Comparison of ENCODE assay signal across 8 mouse cellular contexts in the genomic region with DNA sequence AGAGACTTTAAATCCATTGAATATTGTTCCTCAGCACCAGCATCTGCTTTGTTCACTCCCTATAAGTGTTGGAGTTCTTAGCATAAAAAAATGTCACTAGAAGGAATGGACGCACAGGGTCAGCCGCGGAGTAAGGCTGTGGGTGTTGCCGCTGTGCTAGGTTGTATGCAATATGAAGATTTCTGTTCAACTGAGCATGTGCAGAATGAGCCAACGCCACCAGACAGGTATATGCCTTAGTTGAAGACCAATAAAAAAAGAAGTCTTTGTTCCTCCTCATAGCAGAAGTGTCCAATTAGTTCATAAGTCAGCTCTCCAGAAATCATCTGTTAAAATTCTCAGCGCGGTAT. TPM values are rescaled to one million over a fixed set of nuclear protein-coding genes. Genes with fewer than 3 reads are reported as not detected.
A peak's percentile ranks its signal among the peaks of the same experiment; 100 is the strongest.
DNase-seq lines count a peak whose midpoint lies in the region; ATAC-seq and TF ChIP-seq lines count a peak whose summit lies in the region.

No protein-coding gene starts in this region.

- TF ChIP-seq CTCF in C2C12 (IDR thresholded peaks at IDR 0.05; ENCODE audit: control insufficient read depth, insufficient read depth, insufficient read length): no peak
- no peak for TF ChIP-seq CTCF in cortical plate, adult 2 months (IDR thresholded peaks at IDR 0.05; ENCODE audit: extremely low read depth, insufficient read depth, low read length)
- no peak for TF ChIP-seq CTCF in heart, postnatal 0 days (IDR thresholded peaks at IDR 0.05; ENCODE audit: low read depth)

- peak overlapping the region; percentile 22 for H3K4me3 ChIP-seq in C2C12 (ENCODE audit: insufficient read depth, poor library complexity, severe bottlenecking)
- peak overlapping the region; percentile 100 for H3K4me3 ChIP-seq in cortical plate, adult 2 months (ENCODE audit: insufficient read depth, low read length)
- peak overlapping the region; percentile 70 for H3K4me3 ChIP-seq in heart, postnatal 0 days (ENCODE audit: low read depth, low read length)
- H3K4me3 ChIP-seq in stomach, embryonic 14.5 days (ENCODE audit: low read depth, low read length): peak overlapping the region; percentile 36

- H3K36me3 ChIP-seq in C2C12 (ENCODE audit: control insufficient read depth, insufficient read depth): no peaks in the 10 kb centered on the region
- H3K36me3 ChIP-seq in heart, postnatal 0 days (replicated peaks; ENCODE audit: control insufficient read depth, insufficient read depth, low read length): no peaks in the 10 kb centered on the region
- no peaks in the 10 kb centered on the region for H3K36me3 ChIP-seq in stomach, embryonic 14.5 days (ENCODE audit: control insufficient read depth, insufficient read depth, low read length)

- H3ac ChIP-seq in C2C12 (ENCODE audit: control insufficient read depth, insufficient read length, low read depth): no peak overlapping the region

- 22% methylated on average over 7 of the region's 7 CpGs for WGBS in heart, postnatal 0 days
- WGBS in large intestine, adult 2 months: 20% methylated on average over 7 of the region's 7 CpGs
- 19% methylated on average over 7 of the region's 7 CpGs for WGBS in stomach, embryonic 14.5 days

- no peak for TF ChIP-seq EP300 in heart, postnatal 0 days (IDR thresholded peaks at IDR 0.05; ENCODE audit: low read depth)

- peak; percentile 7 for DNase-seq in adrenal gland, adult 2 months
- no peak for DNase-seq in adrenal gland, postnatal 4 days (ENCODE audit: low spot score in 2 of 2)
- DNase-seq in heart, postnatal 0 days (ENCODE audit: low spot score): no peak
- peak; percentile 46 for DNase-seq in large intestine, adult 2 months (ENCODE audit: low read depth, low spot score)
- DNase-seq in lung, postnatal 10 days: peak; percentile 2

- no peaks in the 10 kb centered on the region for H3K27me3 ChIP-seq in C2C12 (ENCODE audit: control insufficient read depth, insufficient read depth, insufficient read length)
- no peaks in the 10 kb centered on the region for H3K27me3 ChIP-seq in heart, postnatal 0 days (ENCODE audit: control insufficient read depth, insufficient read depth, low read length)
- no peaks in the 10 kb centered on the region for H3K27me3 ChIP-seq in stomach, embryonic 14.5 days (ENCODE audit: control insufficient read depth, insufficient read depth, low read length)

- H3K9ac ChIP-seq in heart, postnatal 0 days (replicated peaks; ENCODE audit: low read depth, low read length): 0 out of 2 replicates have a peak overlapping the region, but pooled peaks have one; percentile 30
- peak overlapping the region; percentile 21; the same call in 1 of the 2 replicates for H3K9ac ChIP-seq in stomach, embryonic 14.5 days (replicated peaks; ENCODE audit: low read depth, low read length)

- H3K27ac ChIP-seq in cortical plate, adult 2 months (ENCODE audit: insufficient read depth, low read length): peak overlapping the region; percentile 94; the same call in 1 of the 2 replicates
- H3K27ac ChIP-seq in heart, postnatal 0 days (ENCODE audit: low read depth): peak overlapping the region; percentile 88
- peak overlapping the region; percentile 67; the same call in 1 of the 2 replicates for H3K27ac ChIP-seq in stomach, embryonic 14.5 days (ENCODE audit: low read length)

- peaks cover 10% of the 10 kb centered on the region for H3K79me3 ChIP-seq in C2C12 (ENCODE audit: low read depth)

- peaks cover 33% of the 10 kb centered on the region for H3K79me2 ChIP-seq in C2C12 (ENCODE audit: control insufficient read depth, insufficient read depth)

- 0 out of 2 replicates have a peak, but pooled peaks have one; percentile 21 for TF ChIP-seq POLR2A in cortical plate, adult 2 months (IDR thresholded peaks at IDR 0.05; ENCODE audit: extremely low read depth, insufficient read depth, low read length)

- no peak for ATAC-seq in heart, postnatal 0 days (ENCODE audit: insufficient read depth, low read depth)
- ATAC-seq in stomach, embryonic 14.5 days (ENCODE audit: insufficient number of reproducible peaks, insufficient read depth, low FRiP score, low read depth): no peak

- H3K9me3 ChIP-seq in heart, postnatal 0 days (replicated peaks; ENCODE audit: control insufficient read depth, low read length): no peaks in the 10 kb centered on the region
- no peaks in the 10 kb centered on the region for H3K9me3 ChIP-seq in stomach, embryonic 14.5 days (ENCODE audit: control insufficient read depth, low read depth, low read length)

- H3K4me1 ChIP-seq in cortical plate, adult 2 months (ENCODE audit: control insufficient read depth, insufficient read depth, low read length): no peaks in the 10 kb centered on the region
- no peaks in the 10 kb centered on the region for H3K4me1 ChIP-seq in heart, postnatal 0 days (ENCODE audit: control insufficient read depth, insufficient read depth)
- no peaks in the 10 kb centered on the region for H3K4me1 ChIP-seq in stomach, embryonic 14.5 days (ENCODE audit: control insufficient read depth, insufficient read depth, low read length)

- peak overlapping the region; percentile 73 for H3K4me2 ChIP-seq in heart, postnatal 0 days (ENCODE audit: low read depth, low read length)
- H3K4me2 ChIP-seq in stomach, embryonic 14.5 days (replicated peaks; ENCODE audit: low read depth, low read length): peak overlapping the region; percentile 47

TF ChIP-seq in C2C12, 6 proteins besides CTCF, POLR2A, EP300 and RAD21:
- TF ChIP-seq CEBPB (IDR thresholded peaks at IDR 0.05; ENCODE audit: low read depth): no peak
- TF ChIP-seq MYOD1 (IDR thresholded peaks at IDR 0.05; ENCODE audit: control insufficient read depth, insufficient read length, low read depth): no peak
- TF ChIP-seq MYOG (IDR thresholded peaks at IDR 0.05; ENCODE audit: control insufficient read depth, extremely low read depth, insufficient read length): no peak
- no peak for TF ChIP-seq FOSL1 (IDR thresholded peaks at IDR 0.05; ENCODE audit: insufficient read depth, low read length, poor library complexity, severe bottlenecking)
- no peak for TF ChIP-seq USF1 (IDR thresholded peaks at IDR 0.05; ENCODE audit: low read depth)
- TF ChIP-seq MAX (IDR thresholded peaks at IDR 0.05): no peak
TF ChIP-seq in C2C12: peak in this region for 0.

RNA-seq across cellular contexts. Expression of gene Cask, which starts 3.7 kb away (rescaled TPM):
- 10 to 100 TPM; 29.7 to 35.5 TPM for total RNA-seq in adrenal gland, adult 2 months (2021)
- polyA plus RNA-seq in adrenal gland, adult 2 months (2012; rRNA removed): 3.6 and 6.0 TPM in 2 replicates
- total RNA-seq in adrenal gland, postnatal 4 days (2021): 10 to 100 TPM; 47.6 to 48.8 TPM
- 9.2 TPM for polyA plus RNA-seq in C2C12 (2012; fragmentation: generic; extraction: Trizol)
- 31.3 and 32.6 TPM in 2 replicates for polyA plus RNA-seq in cortical plate, adult 2 months (2012; rRNA removed)
- 13.8 and 23.1 TPM in 2 replicates for total RNA-seq in heart, postnatal 0 days (2014; rRNA removed; ENCODE audit: low replicate concordance)
- 3.9 and 4.5 TPM in 2 replicates for polyA plus RNA-seq in heart, postnatal 0 days (2015; fragmentation: Nextera tagmentation; extraction: Ambion mirVana)
- 12.8 and 19.2 TPM in 2 replicates for polyA plus RNA-seq in large intestine, adult 2 months (2012; rRNA removed)
- 24.6 and 27.3 TPM in 2 replicates for polyA plus RNA-seq in stomach, embryonic 14.5 days (2014; fragmentation: Nextera tagmentation; extraction: Ambion mirVana)

Comparison
In these comparisons a context has a peak if more than half of its experiments do, and no peak if none do; other contexts are left out.
1. DNase-seq: peak in adrenal gland, adult 2 months (single experiment), large intestine, adult 2 months (single experiment) and lung, postnatal 10 days (single experiment); none in adrenal gland, postnatal 4 days (0 of 2) and heart, postnatal 0 days (single experiment).
2. H3K4me3 ChIP-seq: peak in every context shown above with its lines; median percentile 100 in cortical plate, adult 2 months; 70 in heart, postnatal 0 days; 36 in stomach, embryonic 14.5 days; 22 in C2C12.
3. Peak in every context shown above with its lines, with median percentiles within 50 percentile points of each other: H3K27ac ChIP-seq.